Mouse (Mus musculus): ENCODE results near the gene Olfr615. TPM values are rescaled to one million over a fixed set of nuclear protein-coding genes. Genes with fewer than 3 reads are reported as not detected.
"Not testable (repeated sequence)": the region's sequence is repeated elsewhere in the genome, so short reads cannot be mapped to it uniquely, and the experiment has no call there.

Olfr615 gene
- not detected in 2 replicates for polyA plus RNA-seq (2015; fragmentation: Nextera tagmentation; extraction: Ambion mirVana)

GRCm38 (mm10) chr7:103555779-103556178 lies at the start of gene Olfr615:
Olfr615 (plus strand) TSS chr7:103556079.
- Histone ChIP-seq H3K36me3 (no peaks in the 10 kb centered on the region), H3K4me2 (no peak within 1 kb of the TSS), H3K27me3 (no peaks in the 10 kb centered on the region), H3K9me3 (replicated peaks) (no peaks in the 10 kb centered on the region), H3K27ac (no peak within 1 kb of the TSS), H3K4me3 (replicated peaks) (no peak within 1 kb of the TSS), H3K9ac (no peak within 1 kb of the TSS), H3K4me1 (no peaks in the 10 kb centered on the region)
- no peak for ATAC-seq (replicated peaks; ENCODE audit: low FRiP score)
- WGBS: 82% methylated on average over 2 of the region's 2 CpGs

- 90% methylated on average over 2 of the region's 2 CpGs for WGBS
- no peaks in the 10 kb centered on the region for H3K9me3 ChIP-seq (replicated peaks)
- H3K36me3 ChIP-seq: no peaks in the 10 kb centered on the region
- H3K4me3 ChIP-seq (replicated peaks): no peak within 1 kb of the TSS
- no peaks in the 10 kb centered on the region for H3K4me1 ChIP-seq
- H3K4me2 ChIP-seq: no peak within 1 kb of the TSS
- H3K9ac ChIP-seq: no peak within 1 kb of the TSS
- no peak for ATAC-seq (replicated peaks; ENCODE audit: low FRiP score)
- no peak within 1 kb of the TSS for H3K27ac ChIP-seq
- no peaks in the 10 kb centered on the region for H3K27me3 ChIP-seq
Measured at GRCm38 (mm10) chr7:103512022-103512421, 43.9 kb upstream of the Olfr615 start, which contains the start of gene Olfr610. Olfr610 (minus strand) TSS chr7:103512122.

- H3K4me2 ChIP-seq; H3K4me1 ChIP-seq; H3K36me3 ChIP-seq; H3K27ac ChIP-seq; H3K9ac ChIP-seq; ATAC-seq (replicated peaks; ENCODE audit: low FRiP score); H3K27me3 ChIP-seq; H3K4me3 ChIP-seq (replicated peaks); H3K9me3 ChIP-seq (replicated peaks): not testable (repeated sequence)
- WGBS: 70% methylated on average over 1 of the region's 1 CpGs
Measured at GRCm38 (mm10) chr7:103520746-103521145, 35.1 kb upstream of the Olfr615 start, which contains the start of gene Olfr611. Olfr611 (minus strand) TSS chr7:103520846.

- H3K9me3 ChIP-seq (replicated peaks); H3K4me3 ChIP-seq (replicated peaks); ATAC-seq (replicated peaks; ENCODE audit: low FRiP score); H3K27me3 ChIP-seq; H3K27ac ChIP-seq; H3K36me3 ChIP-seq; H3K4me1 ChIP-seq; H3K4me2 ChIP-seq; H3K9ac ChIP-seq: not testable (repeated sequence)
- 90% methylated on average over 2 of the region's 2 CpGs for WGBS
Measured at GRCm38 (mm10) chr7:103542617-103543016, 13.3 kb upstream of the Olfr615 start, which contains the start of gene Olfr612. Olfr612 (minus strand) TSS chr7:103542717.

GRCm38 (mm10) chr7:103547774-103548173 lies 8.1 kb upstream of the Olfr615 start, which contains the start of gene Olfr613:
Olfr613 (plus strand) TSS chr7:103548074.
- ATAC-seq (replicated peaks; ENCODE audit: low FRiP score): no peak
- no peaks in the 10 kb centered on the region for H3K4me1 ChIP-seq
- 81% methylated on average over 2 of the region's 2 CpGs for WGBS
- no peak within 1 kb of the TSS for H3K27ac ChIP-seq
- H3K4me3 ChIP-seq (replicated peaks): no peak within 1 kb of the TSS
- no peaks in the 10 kb centered on the region for H3K36me3 ChIP-seq
- H3K9me3 ChIP-seq (replicated peaks): no peaks in the 10 kb centered on the region
- no peaks in the 10 kb centered on the region for H3K27me3 ChIP-seq
- no peak within 1 kb of the TSS for H3K9ac ChIP-seq
- H3K4me2 ChIP-seq: no peak within 1 kb of the TSS

- H3K4me1 ChIP-seq: no peaks in the 10 kb centered on the region
- no peak within 1 kb of the TSS for H3K4me3 ChIP-seq (replicated peaks)
- no peak for ATAC-seq (replicated peaks; ENCODE audit: low FRiP score)
- H3K9ac ChIP-seq: no peak within 1 kb of the TSS
- no peak within 1 kb of the TSS for H3K4me2 ChIP-seq
- no peaks in the 10 kb centered on the region for H3K36me3 ChIP-seq
- 79% methylated on average over 3 of the region's 3 CpGs for WGBS
- no peaks in the 10 kb centered on the region for H3K27me3 ChIP-seq
- H3K9me3 ChIP-seq (replicated peaks): no peaks in the 10 kb centered on the region
- H3K27ac ChIP-seq: no peak within 1 kb of the TSS
Measured at GRCm38 (mm10) chr7:103569043-103569442, 13.2 kb downstream of the Olfr615 start, which contains the start of gene Olfr616. Olfr616 (minus strand) TSS chr7:103569143.

- no peak for ATAC-seq (replicated peaks; ENCODE audit: low FRiP score)
- Histone ChIP-seq H3K4me2 (no peak within 1 kb of the TSS), H3K4me1 (no peaks in the 10 kb centered on the region), H3K4me3 (replicated peaks) (no peak within 1 kb of the TSS), H3K27ac (no peak within 1 kb of the TSS), H3K9ac (no peak within 1 kb of the TSS), H3K9me3 (replicated peaks) (no peaks in the 10 kb centered on the region), H3K27me3 (no peaks in the 10 kb centered on the region), H3K36me3 (no peaks in the 10 kb centered on the region)
- WGBS: 86% methylated on average over 1 of the region's 1 CpGs
Measured at GRCm38 (mm10) chr7:103572761-103573160, 16.9 kb downstream of the Olfr615 start, which contains the start of gene Olfr617. Olfr617 (plus strand) TSS chr7:103573061.

- H3K4me2 ChIP-seq: no peak within 1 kb of the TSS
- H3K27me3 ChIP-seq: no peaks in the 10 kb centered on the region
- no peak within 1 kb of the TSS for H3K4me3 ChIP-seq (replicated peaks)
- H3K27ac ChIP-seq: no peak within 1 kb of the TSS
- H3K9me3 ChIP-seq (replicated peaks): no peaks in the 10 kb centered on the region
- 59% methylated on average over 2 of the region's 2 CpGs for WGBS
- H3K36me3 ChIP-seq: no peaks in the 10 kb centered on the region
- no peak within 1 kb of the TSS for H3K9ac ChIP-seq
- ATAC-seq (replicated peaks; ENCODE audit: low FRiP score): no peak
- H3K4me1 ChIP-seq: no peaks in the 10 kb centered on the region
Measured at GRCm38 (mm10) chr7:103589803-103590202, 33.9 kb downstream of the Olfr615 start, which contains the start of gene Olfr618. Olfr618 (plus strand) TSS chr7:103590103.

GRCm38 (mm10) chr7:103600275-103600674 lies 44.4 kb downstream of the Olfr615 start, which contains the start of gene Olfr619:
Olfr619 (plus strand) TSS chr7:103600575.
- Histone ChIP-seq H3K4me1 (no peaks in the 10 kb centered on the region), H3K4me2 (no peak within 1 kb of the TSS), H3K9me3 (replicated peaks) (no peaks in the 10 kb centered on the region), H3K27ac (no peak within 1 kb of the TSS), H3K27me3 (no peaks in the 10 kb centered on the region), H3K9ac (no peak within 1 kb of the TSS), H3K4me3 (replicated peaks) (no peak within 1 kb of the TSS), H3K36me3 (no peaks in the 10 kb centered on the region)
- ATAC-seq (replicated peaks; ENCODE audit: low FRiP score): no peak

GRCm38 (mm10) chr7:103607425-103607824 lies 51.5 kb downstream of the Olfr615 start:
- no peak overlapping the region for H3K4me3 ChIP-seq (replicated peaks)
- WGBS: 86% methylated on average over 2 of the region's 2 CpGs

GRCm38 (mm10) chr7:103612434-103612833 lies 56.6 kb downstream of the Olfr615 start, which contains the start of gene Olfr620:
Olfr620 (minus strand) TSS chr7:103612534.
- no peak within 1 kb of the TSS for H3K4me3 ChIP-seq (replicated peaks)
- no peak within 1 kb of the TSS for H3K4me2 ChIP-seq
- ATAC-seq (replicated peaks; ENCODE audit: low FRiP score): no peak
- no peak within 1 kb of the TSS for H3K9ac ChIP-seq
- H3K4me1 ChIP-seq: no peaks in the 10 kb centered on the region
- H3K27ac ChIP-seq: no peak within 1 kb of the TSS
- 72% methylated on average over 2 of the region's 2 CpGs for WGBS
- no peaks in the 10 kb centered on the region for H3K27me3 ChIP-seq
- no peaks in the 10 kb centered on the region for H3K9me3 ChIP-seq (replicated peaks)
- no peaks in the 10 kb centered on the region for H3K36me3 ChIP-seq

More at GRCm38 (mm10) chr7:103607425-103607824, 51.5 kb downstream of the Olfr615 start:
- Histone ChIP-seq H3K27me3 (no peaks in the 10 kb centered on the region), H3K4me2 (no peak overlapping the region), H3K9ac (no peak overlapping the region), H3K27ac (no peak overlapping the region), H3K4me1 (no peaks in the 10 kb centered on the region), H3K9me3 (replicated peaks) (no peaks in the 10 kb centered on the region), H3K36me3 (no peaks in the 10 kb centered on the region)
- ATAC-seq (replicated peaks; ENCODE audit: low FRiP score): no peak

All from kidney, embryonic 15.5 days (tissue).